Mouse (Mus musculus) thymus, postnatal 0 days (tissue): ENCODE data around the gene Tom1l2. TPM values are rescaled to one million over a fixed set of nuclear protein-coding genes. Genes with fewer than 3 reads are reported as not detected.

Source experiments
- DNase-seq: peaks from one replicate; pipeline ENCODE4 v3.0.0-alpha.2; 2015; ENCODE audit warnings: low spot score
- polyA plus RNA-seq: library from polyadenylated mRNA; unstranded; fragments of >200 nt; fragmentation: Nextera tagmentation; extraction: Ambion mirVana; gene quantifications from 2 replicates; pipeline ENCODE4 v1.2.1, GENCODE M21; 2015

The Tom1l2 gene
- polyA plus RNA-seq, 1 experiment from 2014 or later, result 17.6 TPM

GRCm38 (mm10) chr11:60268563-60268962 is 84.1 kb downstream of the Tom1l2 start:
- no peak for DNase-seq

DNA sequence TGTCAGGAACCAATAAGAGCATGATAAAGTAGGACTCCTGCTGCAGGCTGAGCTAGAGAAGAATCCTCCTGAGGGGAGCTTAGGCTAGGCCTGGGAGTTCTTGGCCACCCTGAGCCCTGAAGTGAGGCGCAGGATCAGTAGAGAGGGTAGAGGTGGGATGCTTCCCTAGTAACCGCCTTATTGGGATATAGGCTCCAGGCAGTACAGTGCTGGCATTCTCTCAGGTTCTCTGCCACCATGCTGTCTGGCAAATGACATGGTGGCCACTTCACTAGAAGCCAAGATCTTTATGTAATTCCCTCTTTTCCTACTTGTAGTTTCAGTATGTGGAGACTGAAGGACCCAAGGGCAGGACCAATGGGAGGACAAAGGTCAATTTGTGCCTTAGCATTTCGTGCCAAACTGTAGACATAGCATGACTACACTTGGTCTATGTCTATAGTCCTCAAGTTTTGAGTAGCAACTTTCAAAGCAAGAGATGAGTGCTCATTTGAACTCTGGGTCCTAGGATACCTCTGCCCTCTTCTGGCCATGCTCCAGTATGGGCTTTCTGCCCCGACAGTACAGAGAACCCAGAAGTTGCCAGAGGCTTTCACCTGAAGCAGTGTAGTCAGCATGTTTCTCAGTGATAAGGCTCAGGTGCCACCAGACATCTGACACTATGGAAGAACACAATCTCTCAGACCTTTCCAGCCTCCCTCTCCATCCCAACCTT is 87.3 kb downstream of the Tom1l2 start:
- DNase-seq, result peak; percentile 58

DNA sequence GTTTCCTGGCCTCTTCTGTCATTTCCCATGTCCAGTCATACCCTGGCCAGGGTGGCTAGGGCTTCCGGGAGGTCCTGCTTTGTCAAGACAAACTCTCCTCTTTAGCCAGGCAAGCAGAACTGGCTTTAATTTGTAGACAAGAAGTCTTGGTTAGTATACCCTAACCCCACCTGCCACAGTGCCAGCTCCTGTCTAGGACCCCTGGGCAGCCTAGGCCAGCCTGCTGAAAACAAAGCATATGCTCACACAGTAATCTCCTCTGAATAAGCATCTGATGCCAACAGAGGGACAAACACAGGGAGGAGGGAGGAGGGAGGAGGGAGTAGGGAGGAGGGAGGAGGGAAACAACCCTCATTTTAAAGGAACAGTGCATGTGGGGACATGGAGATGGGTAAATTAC is 88.1 kb downstream of the Tom1l2 start:
- no peak for DNase-seq

GRCm38 (mm10) chr11:60262396-60262795 is 90.3 kb downstream of the Tom1l2 start:
- DNase-seq, result no peak

- no peak for DNase-seq
Observed at GRCm38 (mm10) chr11:60260743-60261142, 92.0 kb downstream of the Tom1l2 start.

DNA sequence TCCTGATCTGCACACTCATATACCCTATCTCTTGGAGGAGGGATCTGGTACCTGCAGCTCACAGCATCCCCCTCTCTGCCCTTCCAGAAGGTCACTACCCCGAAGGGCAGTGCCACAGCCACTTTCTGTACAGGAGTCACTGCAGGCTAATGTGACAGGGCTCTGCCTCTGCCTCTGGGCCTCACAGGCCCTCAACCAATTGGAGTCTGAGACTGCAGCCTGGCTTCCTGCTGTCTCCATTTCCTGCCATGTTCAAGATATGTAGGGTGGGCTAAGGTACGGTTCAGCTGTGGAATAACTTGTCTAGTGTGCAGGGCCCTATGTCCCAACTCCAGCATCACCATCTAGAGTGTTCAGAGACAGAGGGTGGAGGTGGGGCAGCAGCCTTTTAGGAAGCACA is 95.0 kb downstream of the Tom1l2 start:
- peak; percentile 63 for DNase-seq

- no peak for DNase-seq
Observed at GRCm38 (mm10) chr11:60256713-60257112, 96.0 kb downstream of the Tom1l2 start.

GRCm38 (mm10) chr11:60256176-60256681 is 96.5 kb downstream of the Tom1l2 start:
- DNase-seq, result no peak

GRCm38 (mm10) chr11:60255639-60256038 is 97.1 kb downstream of the Tom1l2 start:
- DNase-seq, result no peak

- DNase-seq, result no peak
Observed at GRCm38 (mm10) chr11:60255181-60255580, 97.5 kb downstream of the Tom1l2 start.

- no peak for DNase-seq
Observed at GRCm38 (mm10) chr11:60254308-60254707, 98.4 kb downstream of the Tom1l2 start.

GRCm38 (mm10) chr11:60253546-60253945 is 99.2 kb downstream of the Tom1l2 start:
- no peak for DNase-seq

GRCm38 (mm10) chr11:60250971-60251643 is 101.6 kb downstream of the Tom1l2 start:
- DNase-seq, result peak; percentile 82

GRCm38 (mm10) chr11:60249885-60250284 is 102.8 kb downstream of the Tom1l2 start:
- no peak for DNase-seq

DNA sequence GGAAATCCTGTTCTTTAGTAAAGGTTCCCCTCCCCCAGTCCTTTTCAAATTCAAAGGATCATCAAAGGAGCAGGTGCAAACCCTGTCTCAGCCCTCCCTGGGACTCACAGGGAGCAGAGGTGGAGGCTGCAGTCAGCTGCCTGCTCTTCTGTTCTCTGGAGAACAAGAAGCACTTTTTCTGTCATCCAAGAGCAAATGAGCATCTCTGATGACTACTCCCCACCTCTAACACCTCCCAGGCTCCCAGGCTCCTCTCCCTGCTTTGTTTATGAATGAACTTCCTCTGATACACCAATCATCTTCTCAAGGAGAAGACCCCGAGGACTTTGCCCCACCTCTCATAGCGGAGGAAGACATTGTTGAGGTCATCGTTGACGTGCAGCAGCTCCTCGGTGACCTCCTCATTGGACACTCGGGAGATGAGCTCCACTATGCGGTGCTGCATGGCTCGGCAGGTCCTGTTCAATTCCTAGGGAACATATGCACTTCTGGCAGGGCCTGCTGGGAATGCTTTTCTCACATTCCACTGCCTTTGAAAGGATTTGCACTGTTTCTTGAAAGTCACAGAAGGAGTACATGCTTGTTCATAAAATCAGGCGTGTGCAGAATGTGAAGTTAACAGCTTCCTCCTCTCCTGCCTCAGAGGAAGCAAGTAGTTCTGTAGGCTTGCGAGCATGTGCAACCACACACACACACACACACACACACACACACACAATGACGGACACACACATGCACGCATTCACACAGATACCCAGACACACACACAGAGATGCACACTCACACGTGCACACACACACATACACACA is 103.9 kb downstream of the Tom1l2 start:
- peak; percentile 87 for DNase-seq

GRCm38 (mm10) chr11:60247753-60248550 is 104.8 kb downstream of the Tom1l2 start:
- DNase-seq, result peak; percentile 31

GRCm38 (mm10) chr11:60246077-60246476 is 106.6 kb downstream of the Tom1l2 start:
- DNase-seq, result peak; percentile 59

DNA sequence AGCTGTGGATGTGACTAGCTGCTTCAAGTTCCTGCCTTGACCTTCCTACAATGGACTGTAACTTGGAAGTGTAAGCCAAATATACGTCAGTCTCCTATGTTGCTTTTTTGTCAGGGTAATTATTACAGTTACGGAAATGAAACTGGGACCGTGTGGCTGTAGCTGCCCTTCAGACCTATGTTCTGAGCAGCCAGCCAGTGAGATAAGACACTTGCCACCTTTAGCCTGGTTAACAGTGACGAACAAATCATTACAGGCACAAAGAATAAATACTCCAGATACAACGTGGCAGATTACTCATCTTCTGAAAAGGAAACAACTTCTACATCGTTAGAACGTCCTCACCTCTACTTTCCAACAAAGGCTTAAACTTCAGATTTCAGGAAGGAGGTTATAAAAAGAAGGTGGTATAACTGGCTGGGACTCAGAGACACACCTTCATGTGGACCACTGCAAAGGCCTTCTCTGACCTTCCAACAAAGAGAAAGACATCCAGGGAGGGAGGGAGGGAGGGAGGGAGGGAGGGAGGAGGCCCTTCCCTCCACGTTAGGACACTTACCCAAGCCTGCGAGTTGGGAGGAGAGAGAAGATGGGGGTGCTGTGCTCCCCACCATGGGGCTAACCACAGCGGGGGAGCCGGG is 108.1 kb downstream of the Tom1l2 start:
- DNase-seq, result no peak

DNA sequence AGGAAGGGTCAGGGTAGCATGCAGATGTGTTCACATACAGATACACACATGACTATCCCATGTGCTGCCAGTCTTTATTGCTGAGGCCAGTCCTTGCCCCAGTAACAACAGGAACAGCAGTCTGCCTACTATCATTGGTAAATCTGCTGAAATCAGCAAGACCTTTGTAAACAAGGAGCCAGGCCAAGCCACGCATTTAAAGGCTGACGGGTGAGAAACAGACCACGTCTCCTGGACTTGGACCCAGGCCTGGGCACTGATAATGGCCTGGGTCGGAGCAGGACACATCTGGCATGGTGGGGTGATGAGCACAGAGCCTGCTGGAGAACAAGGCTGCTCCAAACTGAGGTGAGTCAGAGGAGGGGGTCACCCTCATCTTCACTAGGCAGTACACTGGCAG is 112.2 kb downstream of the Tom1l2 start:
- no peak for DNase-seq

DNA sequence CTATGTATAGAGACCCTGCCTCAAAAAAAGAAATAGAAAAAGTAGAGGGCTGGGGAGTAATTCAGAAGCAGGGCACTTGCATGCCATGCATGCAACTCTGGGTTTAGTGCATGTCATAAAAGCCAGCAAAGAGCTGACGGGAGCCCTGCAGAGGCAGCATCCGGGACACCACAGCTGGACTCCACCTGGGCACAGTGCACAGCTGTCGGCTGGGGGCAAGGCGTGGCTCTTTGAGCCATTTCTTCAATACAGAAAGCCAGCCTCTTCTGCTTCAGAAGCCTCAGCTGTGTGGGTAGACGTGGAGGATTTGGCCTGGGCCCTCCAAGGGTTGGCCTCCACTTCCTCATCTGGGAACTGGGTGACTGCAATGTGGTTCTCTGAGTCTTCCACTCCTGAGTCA is 117.4 kb downstream of the Tom1l2 start:
- peak; percentile 87 for DNase-seq

DNA sequence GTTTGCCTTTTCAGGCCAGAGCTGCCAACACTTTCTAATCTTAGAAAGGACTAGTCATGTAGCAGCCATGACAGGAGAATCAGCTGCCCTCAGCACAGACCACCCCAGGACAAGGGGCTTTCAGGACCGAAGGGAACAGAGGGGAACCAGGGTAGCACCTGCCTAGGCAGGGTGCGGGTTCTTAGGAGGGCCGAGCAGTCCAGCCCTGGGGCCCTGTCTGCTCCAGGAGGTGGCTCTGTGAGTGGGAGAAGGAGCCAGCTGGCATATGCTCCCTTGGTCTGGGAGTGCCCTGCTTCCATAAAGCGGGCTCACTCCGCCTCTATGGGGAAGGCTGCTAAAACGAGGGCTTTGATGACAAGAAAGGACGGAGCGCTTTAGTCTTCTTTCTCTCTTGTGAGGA is 119.5 kb downstream of the Tom1l2 start:
- DNase-seq, result no peak
